Mouse (Mus musculus) heart, postnatal 14 days (tissue): Measurements from ENCODE around the gene Ssc4d. TPM values are rescaled to one million over a fixed set of nuclear protein-coding genes. Genes with fewer than 3 reads are reported as not detected.

Source experiments
- DNase-seq, 2 experiments: peaks; one replicate each; pipeline ENCODE4 v3.0.0; 2021 to 2022
- intact Hi-C: fragments of 180-260 bp; cut with DNase I; formaldehyde crosslinking; loops from one replicate; pipeline ENCODE4 v1.15.1; 2025
- total RNA-seq, 2 experiments: library from RNA; stranded (reverse); gene quantifications; 2 replicates each; pipeline ENCODE4 v1.2.3; 2021

Ssc4d gene
- total RNA-seq, 2 experiments from 2014 or later, result 0.41 to 1.3 TPM

- no peak for DNase-seq
- intact Hi-C loops, result loop anchor here (2.0 kb wide), 1 partner anchor 15 kb away; no protein-coding TSS in a partner anchor
Measured at GRCm38 (mm10) chr5:135916051-135916565, 58.2 kb downstream of the Ssc4d start.

GRCm38 (mm10) chr5:135914156-135914555, 60.2 kb downstream of the Ssc4d start:
- intact Hi-C loops, result no loop called here
- peak; percentile 59 to 73 for DNase-seq

- intact Hi-C loops, result no loop called here
- no peak for DNase-seq
Measured at GRCm38 (mm10) chr5:135913201-135913600, 61.1 kb downstream of the Ssc4d start.

GRCm38 (mm10) chr5:135911633-135912220, 62.6 kb downstream of the Ssc4d start:
- DNase-seq, result no peak
- intact Hi-C loops, result no loop called here

- DNase-seq, result no peak
- intact Hi-C loops, result no loop called here
Measured at GRCm38 (mm10) chr5:135910813-135911212, 63.5 kb downstream of the Ssc4d start.

Other genes with a start within 250 kb of the Ssc4d start
- 10 to 100 TPM in 1 of 2 experiments, 1 to 10 TPM in 1; 10.0 to 10.3 TPM for gene Tmem120a, start 230.1 kb downstream of the Ssc4d start, total RNA-seq
- gene Styxl1, start 196.1 kb downstream of the Ssc4d start, total RNA-seq, result under 1 TPM in 1 of 2 experiments, not detected in 1; 0.34 TPM
- gene Mdh2, start 196.1 kb downstream of the Ssc4d start, total RNA-seq, result 1,000 to 10,000 TPM; 1,831 to 1,920 TPM
- under 1 TPM in 1 of 2 experiments, not detected in 1; 0.10 TPM for gene Srrm3, start 167.6 kb downstream of the Ssc4d start, total RNA-seq
- 100 to 1,000 TPM; 271 to 306 TPM for gene Hspb1, start 86.6 kb downstream of the Ssc4d start, total RNA-seq
- 100 to 1,000 TPM; 284 to 301 TPM for gene Ywhag, start 39.9 kb downstream of the Ssc4d start, total RNA-seq
- gene Zp3, start 5.6 kb upstream of the Ssc4d start, total RNA-seq, result not detected
- gene Dtx2, start 20.3 kb upstream of the Ssc4d start, total RNA-seq, result 1 to 10 TPM; 8.5 to 8.9 TPM
- gene Upk3b, start 64.0 kb upstream of the Ssc4d start, total RNA-seq, result 10 to 100 TPM; 24.8 to 26.5 TPM
- not detected for gene Upk3bl, start 80.0 kb upstream of the Ssc4d start, total RNA-seq
- gene Rasa4, start 109.4 kb upstream of the Ssc4d start, total RNA-seq, result 1 to 10 TPM; 6.6 to 8.3 TPM
- gene Polr2j, start 142.1 kb upstream of the Ssc4d start, total RNA-seq, result 10 to 100 TPM; 61.5 to 63.4 TPM
- gene Lrwd1, start 161.5 kb upstream of the Ssc4d start, total RNA-seq, result 1 to 10 TPM; 6.5 to 7.0 TPM
- gene Alkbh4, start 161.6 kb upstream of the Ssc4d start, total RNA-seq, result 1 to 10 TPM; 4.6 to 6.0 TPM
- 1 to 10 TPM; 2.3 to 3.4 TPM for gene Orai2, start 196.2 kb upstream of the Ssc4d start, total RNA-seq
- 10 to 100 TPM; 20.3 to 21.7 TPM for gene Prkrip1, start 224.4 kb upstream of the Ssc4d start, total RNA-seq